Mouse (Mus musculus): Measurements from ENCODE around the gene Dppa3.

- TF ChIP-seq CTCF (IDR thresholded peaks at IDR 0.05; ENCODE audit: borderline replicate concordance, control insufficient read depth, extremely low read depth, insufficient read depth, low read length, poor library complexity) (no peak), POLR2A (IDR thresholded peaks at IDR 0.05; ENCODE audit: control insufficient read depth, extremely low read depth, insufficient read depth, low read length, poor library complexity) (no peak)
Measured at GRCm38 (mm10) chr6:122663596-122664206, 37.5 kb downstream of the Dppa3 start.

Measured in thymus, adult 2 months (tissue).